Mouse (Mus musculus) small intestine, adult 2 months (tissue): ENCODE measurements around the gene Actn2.

ENCODE experiments used
- CTCF ChIP-seq: fragments of 200-500 bp; IDR thresholded peaks from 2 replicates; pipeline ENCODE4 v1.5.1; 2012; ENCODE audit warnings: low read depth, mild to moderate bottlenecking, control low read depth, inconsistent platforms, low read length, moderate library complexity, mixed read lengths; ENCODE audit not compliant: insufficient replicate concordance, insufficient read length; ENCODE audit errors: extremely low read depth
- POLR2A ChIP-seq: fragments of 200-500 bp; IDR thresholded peaks from 2 replicates; pipeline ENCODE4 v1.6.1; 2012; ENCODE audit warnings: low read depth, mild to moderate bottlenecking, control low read depth, inconsistent platforms, low read length, moderate library complexity

DNA sequence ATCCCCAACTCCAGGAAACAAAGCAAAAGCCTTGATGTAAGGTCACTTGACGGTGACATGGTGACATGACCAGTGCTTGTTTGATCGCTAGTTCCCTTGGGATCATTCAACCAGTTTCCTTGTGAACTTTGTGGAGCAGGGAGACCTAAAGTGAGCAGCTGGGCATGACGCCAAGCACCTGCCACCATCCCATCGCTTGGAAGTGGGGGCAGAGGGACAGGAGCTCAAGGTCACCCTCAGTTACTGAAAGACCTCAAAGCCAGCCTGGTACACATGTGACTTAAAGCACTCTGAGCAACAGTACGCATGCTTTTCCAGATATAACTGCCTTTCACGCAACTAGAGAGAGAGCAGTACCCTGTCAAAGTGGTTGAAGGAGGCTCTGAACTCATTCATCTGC is 65.8 kb downstream of the Actn2 start:
- TF ChIP-seq CTCF (no peak), POLR2A (no peak)
